Mouse (Mus musculus): ENCODE measurements around the gene Mob3c.

Mob3c gene

GRCm38 (mm10) chr4:115827888-115828571, at the start of gene Mob3c:
Gene Mob3c (plus strand): TSS chr4:115828092.
- DNase-seq (ENCODE audit: low spot score): peak; percentile 61

DNA sequence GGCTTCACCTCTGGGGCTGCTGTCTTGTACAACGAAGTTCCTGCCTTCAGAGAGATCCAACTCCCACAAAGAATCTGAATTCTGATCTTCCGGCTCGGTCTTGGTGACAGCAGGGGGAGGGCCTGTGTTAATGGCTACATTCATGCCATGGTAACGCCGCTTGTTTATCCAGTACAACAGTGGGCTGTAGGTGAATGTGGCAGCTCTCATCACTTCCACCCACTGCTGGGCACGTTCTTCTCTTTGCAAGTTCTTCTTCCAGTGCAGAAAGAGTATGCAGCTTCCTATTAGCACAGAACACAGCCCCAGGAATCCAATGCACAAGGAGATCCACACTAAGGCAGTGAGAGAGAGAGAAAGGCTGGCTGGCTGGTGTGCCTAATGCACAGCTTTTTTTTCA, 47.6 kb upstream of the Mob3c start:
- DNase-seq (ENCODE audit: low spot score): no peak

DNA sequence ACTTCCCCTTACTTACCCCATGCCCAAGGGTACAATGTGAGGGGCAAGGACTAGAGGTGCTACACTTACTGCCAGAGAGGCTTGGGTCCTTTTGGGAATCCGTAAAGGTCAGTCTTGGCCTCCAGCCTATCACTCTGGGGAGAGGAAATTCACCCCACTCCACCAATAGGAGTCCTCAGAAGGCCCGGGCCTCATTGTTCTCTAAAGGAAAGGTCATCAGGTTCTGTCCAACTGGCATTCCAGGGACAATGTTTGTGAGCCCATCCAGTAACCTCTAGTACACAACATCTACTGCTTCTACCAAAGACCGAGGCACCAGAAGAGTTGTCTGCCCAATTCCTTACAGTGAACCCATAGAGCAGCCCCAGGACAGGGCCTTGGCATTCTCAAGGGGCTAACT, 47.0 kb upstream of the Mob3c start, which contains the start of gene Tex38:
Gene Tex38, minus strand, starts transcription at position 101 of the 400 bp plus-strand sequence.
- no peak for DNase-seq (ENCODE audit: low spot score)

- DNase-seq (ENCODE audit: low spot score): no peak
These were observed 45.7 kb upstream of the Mob3c start for GRCm38 (mm10) chr4:115782026-115782805.

- peak; percentile 78 for DNase-seq (ENCODE audit: low spot score)
These were observed 43.0 kb upstream of the Mob3c start, which contains the start of gene Atpaf1 for GRCm38 (mm10) chr4:115784769-115785510. Gene Atpaf1 (plus strand): TSS chr4:115784812.

GRCm38 (mm10) chr4:115785511-115786034, 42.3 kb upstream of the Mob3c start:
- DNase-seq (ENCODE audit: low spot score): no peak

DNA sequence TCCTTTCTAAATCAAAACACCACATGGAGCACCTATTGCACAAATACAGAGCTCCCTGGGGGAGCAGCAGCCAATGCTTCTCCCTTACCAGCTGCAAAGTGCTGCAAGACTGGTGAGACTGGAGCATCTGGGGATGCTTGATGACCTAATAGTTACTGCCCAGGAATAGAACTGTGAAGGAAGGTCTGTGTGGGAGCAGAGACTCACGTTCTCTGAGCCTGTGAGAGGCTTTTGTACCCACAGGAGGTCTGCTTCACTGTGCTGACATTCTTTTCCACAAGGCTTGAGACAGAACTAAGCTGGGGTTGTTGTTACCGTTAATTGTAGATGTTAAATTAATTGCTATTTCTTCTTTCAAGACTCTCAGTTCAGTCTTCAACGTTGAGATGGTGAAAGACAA, 37.0 kb upstream of the Mob3c start:
- DNase-seq (ENCODE audit: low spot score): no peak

- no peak for DNase-seq (ENCODE audit: low spot score)
These were observed 32.5 kb upstream of the Mob3c start for GRCm38 (mm10) chr4:115795360-115795759.

- DNase-seq (ENCODE audit: low spot score): no peak
These were observed 27.9 kb upstream of the Mob3c start for GRCm38 (mm10) chr4:115799981-115800380.

- no peak for DNase-seq (ENCODE audit: low spot score)
These were observed 15.6 kb upstream of the Mob3c start for GRCm38 (mm10) chr4:115812326-115812725.

DNA sequence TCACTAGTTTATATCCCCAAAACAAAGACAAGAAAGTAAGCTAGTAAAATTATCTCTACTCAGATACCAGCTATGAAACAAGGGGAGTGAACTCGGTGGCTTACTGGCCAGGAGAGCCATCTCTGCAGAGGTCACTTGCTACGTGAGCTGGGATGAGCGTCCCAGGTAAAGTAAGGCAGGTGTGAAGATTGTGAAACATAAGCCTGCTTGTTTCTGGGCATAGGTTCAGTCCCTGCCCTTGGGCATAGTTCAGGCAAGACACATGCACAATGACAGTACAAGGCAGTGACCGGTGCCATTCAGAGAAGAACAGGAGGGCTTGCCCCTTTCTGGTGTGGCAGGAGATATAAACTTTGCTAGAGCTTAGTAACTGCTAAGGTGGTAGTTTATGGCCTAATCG, 12.3 kb upstream of the Mob3c start:
- no peak for DNase-seq (ENCODE audit: low spot score)

- no peak for DNase-seq (ENCODE audit: low spot score)
These were observed 7.7 kb upstream of the Mob3c start for GRCm38 (mm10) chr4:115820199-115820598.

- no peak for DNase-seq (ENCODE audit: low spot score)
These were observed 6.9 kb upstream of the Mob3c start for GRCm38 (mm10) chr4:115820944-115821343.

DNA sequence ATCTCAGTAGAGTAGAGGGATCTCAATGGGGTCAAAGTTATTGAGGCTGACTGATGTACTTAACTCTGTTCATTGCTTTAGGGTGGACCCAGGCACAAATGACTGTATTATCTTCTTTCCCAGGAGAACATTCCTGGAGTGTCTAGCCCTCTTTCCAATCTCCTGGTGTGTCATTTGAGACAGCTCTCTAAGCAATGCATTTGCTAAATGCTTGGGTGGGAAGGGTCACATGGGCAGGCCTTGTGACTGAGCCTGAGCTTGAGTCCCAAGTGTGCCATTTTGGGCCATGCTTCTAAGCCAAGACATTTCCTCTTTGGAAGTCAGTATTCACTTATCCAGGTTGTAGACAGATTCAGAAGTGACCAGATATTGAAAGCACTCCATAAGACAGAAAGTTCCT, 6.5 kb upstream of the Mob3c start:
- DNase-seq (ENCODE audit: low spot score): no peak

GRCm38 (mm10) chr4:115821928-115822327, 6.0 kb upstream of the Mob3c start:
- DNase-seq (ENCODE audit: low spot score): no peak

GRCm38 (mm10) chr4:115824178-115824577, 3.7 kb upstream of the Mob3c start:
- no peak for DNase-seq (ENCODE audit: low spot score)

- no peak for DNase-seq (ENCODE audit: low spot score)
These were observed 2.6 kb upstream of the Mob3c start for GRCm38 (mm10) chr4:115825271-115825670.

GRCm38 (mm10) chr4:115827066-115827465, 826 bp upstream of the Mob3c start:
- no peak for DNase-seq (ENCODE audit: low spot score)

GRCm38 (mm10) chr4:115827535-115827887, 381 bp upstream of the Mob3c start:
- DNase-seq (ENCODE audit: low spot score): no peak

- DNase-seq (ENCODE audit: low spot score): no peak
These were observed 645 bp downstream of the Mob3c start for GRCm38 (mm10) chr4:115828572-115828902.

- DNase-seq (ENCODE audit: low spot score): no peak
These were observed 2.6 kb downstream of the Mob3c start for GRCm38 (mm10) chr4:115830491-115830890.

- no peak for DNase-seq (ENCODE audit: low spot score)
These were observed 3.3 kb downstream of the Mob3c start for GRCm38 (mm10) chr4:115831221-115831620.

DNA sequence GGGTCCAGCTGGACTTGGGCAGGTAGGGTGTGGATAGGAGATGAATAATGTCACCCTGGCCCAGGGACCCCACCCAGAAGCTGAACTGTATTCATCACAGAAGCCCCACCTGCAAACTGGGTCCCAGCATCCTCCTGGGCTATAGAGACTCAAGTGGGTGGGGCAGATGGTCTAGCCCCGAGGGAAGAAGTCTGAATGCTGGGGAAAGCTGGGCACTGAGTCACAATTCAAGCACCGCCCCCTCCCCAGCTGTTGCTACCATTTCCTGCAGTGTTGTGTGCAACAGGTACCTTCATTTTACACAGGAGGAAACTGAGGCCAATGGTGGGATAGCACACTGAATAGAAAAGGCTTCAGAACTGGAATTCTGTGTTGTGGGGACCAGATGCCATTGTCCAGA, 4.1 kb downstream of the Mob3c start:
- no peak for DNase-seq (ENCODE audit: low spot score)

Measured in layer of hippocampus, adult 11-12 months (tissue).